Mouse (Mus musculus) urinary bladder, postnatal 10 days (tissue): ENCODE measurements around the gene Aldh1a2.

ENCODE experiments used
- DNase-seq: peaks from one replicate; pipeline ENCODE4 v3.0.0; 2022; ENCODE audit warnings: low spot score

Gene Aldh1a2

DNA sequence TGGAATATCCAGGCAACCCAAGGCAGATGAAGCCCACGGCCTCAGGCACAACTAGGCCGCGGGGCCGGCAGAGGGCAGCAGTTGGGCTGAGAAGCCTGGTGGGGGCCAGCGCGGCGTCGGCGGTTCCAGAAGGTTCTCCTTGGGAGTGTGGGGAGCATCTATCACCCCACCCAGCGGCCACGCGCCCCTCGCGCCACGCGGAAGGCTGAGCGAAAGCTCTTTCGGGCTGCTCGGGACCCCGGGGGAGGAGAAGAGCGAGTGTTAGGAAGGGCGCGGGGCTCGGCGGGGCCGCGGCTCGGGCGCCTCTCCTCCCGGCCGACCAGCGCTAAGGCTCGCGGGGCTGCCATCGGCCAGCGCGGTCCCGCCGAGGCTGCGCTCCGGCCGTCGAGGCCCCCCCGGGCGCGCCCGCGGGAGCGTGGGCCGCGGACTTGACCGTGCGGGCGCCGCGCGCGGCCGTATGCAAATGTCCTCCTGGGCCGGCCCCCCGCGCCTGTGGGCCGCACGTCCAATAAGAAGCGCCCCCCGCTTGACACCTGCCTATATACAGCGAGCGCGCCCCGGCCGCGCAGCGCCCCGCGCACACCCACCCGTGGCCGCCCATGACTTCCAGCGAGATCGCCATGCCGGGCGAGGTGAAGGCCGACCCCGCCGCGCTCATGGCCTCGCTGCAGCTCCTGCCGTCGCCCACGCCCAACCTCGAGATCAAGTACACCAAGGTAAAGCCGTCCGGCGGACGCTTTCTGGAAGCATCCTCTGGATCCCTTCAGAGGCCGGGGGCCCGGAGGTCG lies at the start of gene Aldh1a2:
TSS of gene Aldh1a2 (plus strand) at position 542 of the 788 bp plus-strand sequence.
- DNase-seq: peak; percentile 13

DNA sequence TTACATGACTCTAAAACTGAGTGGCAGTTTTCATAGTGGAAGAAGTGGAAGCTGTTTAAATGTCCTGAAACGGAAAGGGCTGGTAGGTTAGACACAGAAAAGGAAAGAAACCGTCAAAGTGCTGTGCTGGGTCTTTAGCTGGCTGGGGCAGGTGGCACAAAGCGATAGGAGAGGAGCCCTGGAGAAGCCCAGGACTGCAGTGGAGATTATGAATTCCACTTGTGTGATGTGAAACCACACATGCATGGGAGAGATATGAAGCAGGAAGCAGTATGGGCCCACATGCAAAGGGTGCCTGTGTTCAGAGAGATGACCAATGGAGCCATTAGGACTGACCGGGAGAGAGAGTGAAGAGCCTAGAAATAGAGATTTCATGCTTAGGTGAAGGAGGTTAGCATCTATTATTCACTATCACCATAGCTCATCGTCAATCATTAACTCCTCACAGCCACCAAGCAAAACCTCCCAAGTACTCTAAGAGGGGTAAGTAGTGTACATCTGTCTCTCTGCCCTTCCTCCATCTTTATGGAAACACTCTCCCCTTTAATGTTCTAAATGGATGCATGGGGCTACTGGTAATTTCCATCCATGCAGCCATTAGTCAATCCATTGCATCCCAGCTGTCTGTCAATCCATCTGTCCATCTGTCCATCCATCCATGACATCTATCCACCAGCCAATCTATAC lies 49.4 kb upstream of the Aldh1a2 start:
- no peak for DNase-seq

DNA sequence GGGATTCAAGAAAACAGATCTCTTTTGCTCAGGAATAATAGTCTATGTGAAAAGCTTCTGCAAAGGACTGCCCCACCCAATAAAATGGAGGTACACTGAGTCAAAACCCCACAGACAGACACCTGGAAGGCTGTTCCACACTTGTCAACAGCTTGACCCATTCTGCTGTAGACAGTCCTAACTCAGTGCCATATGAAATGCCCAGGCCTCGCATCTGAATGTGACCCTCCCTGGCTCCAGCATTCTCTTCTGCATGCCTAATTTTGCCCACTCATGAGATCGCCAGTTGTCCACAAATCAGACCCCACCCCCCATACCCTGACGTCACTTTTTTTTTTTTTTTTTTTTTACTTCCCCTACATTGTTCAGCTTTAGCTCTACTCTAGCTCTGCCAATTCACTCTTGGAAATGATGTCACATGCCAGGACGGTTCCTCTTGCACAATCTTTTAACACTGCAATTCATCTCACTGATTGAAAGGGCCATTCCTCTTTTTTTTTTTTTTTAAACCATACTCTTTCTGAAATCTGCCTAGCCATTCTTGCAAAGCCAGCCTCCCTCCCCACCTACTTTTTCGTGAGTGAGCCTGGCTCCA lies 48.6 kb upstream of the Aldh1a2 start:
- DNase-seq: no peak

GRCm38 (mm10) chr9:71167473-71168215 lies 47.9 kb upstream of the Aldh1a2 start:
- no peak for DNase-seq

DNA sequence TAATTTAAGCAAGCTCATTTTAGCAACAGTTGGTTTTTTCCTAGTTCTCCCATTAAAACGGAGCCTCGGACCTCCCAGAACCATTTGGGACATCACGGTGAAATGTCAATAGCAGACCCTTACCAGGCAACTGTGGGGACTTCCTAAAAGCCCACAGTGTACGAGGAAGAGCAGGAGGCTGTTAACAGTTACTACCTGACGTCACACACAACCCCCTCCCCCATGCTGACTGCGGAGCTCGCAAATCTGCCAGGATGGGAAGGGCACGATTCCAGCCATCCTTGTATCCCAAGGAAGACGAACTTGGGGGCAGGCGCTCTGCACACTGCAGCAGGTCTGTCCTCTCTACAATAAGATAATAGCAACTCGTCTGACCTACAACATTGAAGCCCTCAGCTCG lies 47.1 kb upstream of the Aldh1a2 start, which contains the start of gene Aqp9:
TSS of gene Aqp9 (minus strand) at position 172 of the 400 bp plus-strand sequence.
- DNase-seq: no peak

GRCm38 (mm10) chr9:71173533-71173932 lies 42.1 kb upstream of the Aldh1a2 start:
- no peak for DNase-seq

- no peak for DNase-seq
Measured at GRCm38 (mm10) chr9:71174316-71174975, 41.1 kb upstream of the Aldh1a2 start.

- DNase-seq: no peak
Measured at GRCm38 (mm10) chr9:71175686-71176085, 39.9 kb upstream of the Aldh1a2 start.

DNA sequence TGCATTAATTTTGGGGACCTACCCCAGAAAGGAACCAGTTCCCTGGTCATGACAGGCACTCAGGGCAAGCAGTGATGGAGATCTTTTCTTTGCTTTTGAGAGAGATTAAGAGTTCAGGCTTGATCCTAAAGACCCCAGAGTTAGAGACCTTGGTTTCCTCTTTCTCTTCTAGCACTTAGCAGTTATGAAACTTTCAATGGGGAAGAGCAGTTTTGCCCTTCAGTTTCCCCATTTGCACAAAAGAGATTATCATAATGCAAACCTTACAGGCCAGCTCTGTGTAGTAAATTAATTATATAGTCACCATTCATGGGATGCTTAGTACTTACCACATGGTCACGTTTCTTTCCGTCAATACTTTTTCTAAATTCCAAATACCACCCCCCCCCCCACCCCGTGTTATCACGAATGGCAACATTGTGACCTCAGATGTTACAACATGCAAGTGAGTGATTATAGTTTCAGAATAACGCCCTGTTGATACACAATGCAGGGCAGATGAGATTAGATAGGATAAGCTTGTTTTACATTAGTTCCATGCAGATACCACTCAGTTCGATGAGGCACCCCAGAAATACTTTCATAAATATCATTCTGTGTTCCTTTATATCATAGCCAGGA lies 36.2 kb upstream of the Aldh1a2 start:
- DNase-seq: no peak

DNA sequence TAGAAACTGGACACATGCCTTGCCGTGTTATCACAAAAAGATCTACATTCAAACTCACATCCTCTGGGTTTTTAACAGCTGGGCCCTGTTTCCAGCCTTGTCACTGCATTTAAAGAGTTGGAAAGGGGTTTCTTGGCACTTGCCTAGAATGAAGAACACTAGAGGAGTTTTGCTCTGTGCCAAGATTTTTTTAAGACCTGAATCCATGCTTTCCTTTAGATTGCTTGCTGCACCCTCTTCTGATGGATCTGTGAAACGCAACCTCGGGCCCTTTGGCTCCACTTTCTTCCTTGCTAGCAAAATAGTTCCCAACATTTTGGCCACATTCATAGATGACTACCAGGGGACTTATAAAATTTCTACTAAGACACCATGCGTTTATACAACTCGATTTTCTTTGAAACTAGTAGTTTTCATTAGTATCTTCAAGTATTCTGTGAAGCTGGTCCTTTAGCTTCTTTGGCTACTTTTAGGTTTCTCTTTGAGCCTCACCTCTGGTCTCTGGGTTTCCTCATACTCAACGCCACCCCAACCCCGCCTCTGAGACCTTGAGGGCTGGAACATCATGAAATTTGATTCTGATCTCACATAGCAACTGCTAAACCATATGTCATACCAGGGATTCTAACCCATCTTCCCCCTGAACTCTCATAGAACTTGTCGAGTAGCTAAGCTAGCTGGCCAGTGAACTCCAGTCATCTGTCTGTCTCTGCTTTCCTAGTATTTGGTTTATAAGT lies 35.5 kb upstream of the Aldh1a2 start:
- DNase-seq: no peak

GRCm38 (mm10) chr9:71185285-71185684 lies 30.3 kb upstream of the Aldh1a2 start:
- no peak for DNase-seq

DNA sequence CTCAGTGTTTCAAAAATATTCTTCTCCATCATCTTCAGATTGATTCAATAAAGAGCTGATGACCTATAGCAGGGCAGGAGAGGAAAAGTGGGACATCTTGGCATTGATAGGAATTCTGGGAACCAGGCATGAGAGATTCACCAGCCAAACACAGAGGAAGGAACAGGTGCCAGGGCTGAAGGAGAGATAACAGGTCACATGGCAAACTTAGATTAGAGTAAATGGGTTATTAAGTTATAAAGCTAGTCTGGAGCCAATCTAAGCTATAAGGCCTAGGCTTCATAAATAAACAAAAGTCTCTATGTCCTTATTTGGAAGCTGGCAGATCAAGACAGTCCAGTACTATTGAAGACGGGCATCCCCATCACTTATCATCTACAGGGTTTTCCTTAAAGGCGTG lies 29.8 kb upstream of the Aldh1a2 start:
- DNase-seq: no peak

- no peak for DNase-seq
Measured at GRCm38 (mm10) chr9:71187396-71187795, 28.2 kb upstream of the Aldh1a2 start.

DNA sequence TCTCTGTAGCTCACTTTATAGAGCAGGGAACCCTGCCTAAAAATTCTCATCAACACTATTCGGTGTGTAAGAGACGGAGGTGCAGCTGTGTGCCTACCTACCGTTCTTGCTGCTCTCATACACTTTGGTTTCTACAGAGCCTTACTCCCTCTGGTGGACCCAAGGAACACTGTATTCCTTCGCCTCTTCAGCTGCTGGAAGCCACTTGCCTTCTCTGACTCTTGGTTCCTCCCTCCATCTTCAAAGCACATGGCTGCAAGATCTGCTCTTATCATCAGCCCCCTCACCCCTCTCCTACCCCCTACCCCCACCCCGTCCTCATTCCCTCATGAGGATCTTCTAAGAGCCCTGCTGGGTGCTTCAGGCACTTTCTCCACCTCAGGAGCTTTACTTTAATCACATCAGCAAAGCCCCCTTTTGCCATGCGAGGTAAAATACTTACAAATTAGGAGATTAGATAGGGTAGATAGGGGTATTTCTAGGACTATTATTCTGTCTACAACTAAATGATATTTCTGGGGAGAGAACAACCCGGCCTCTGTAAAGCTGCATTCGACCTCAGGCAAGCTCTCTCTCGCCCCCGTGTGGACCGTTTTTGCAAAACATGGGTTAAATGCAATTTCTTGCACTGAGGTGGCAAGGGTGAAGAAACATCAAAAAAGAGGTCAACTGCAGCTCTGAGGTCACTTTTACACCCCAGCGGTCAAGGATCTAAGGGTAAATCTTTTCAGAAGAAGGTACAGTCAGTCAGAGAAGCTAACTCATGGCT lies 26.8 kb upstream of the Aldh1a2 start:
- DNase-seq: peak; percentile 36

GRCm38 (mm10) chr9:71198826-71199225 lies 16.8 kb upstream of the Aldh1a2 start:
- DNase-seq: no peak

DNA sequence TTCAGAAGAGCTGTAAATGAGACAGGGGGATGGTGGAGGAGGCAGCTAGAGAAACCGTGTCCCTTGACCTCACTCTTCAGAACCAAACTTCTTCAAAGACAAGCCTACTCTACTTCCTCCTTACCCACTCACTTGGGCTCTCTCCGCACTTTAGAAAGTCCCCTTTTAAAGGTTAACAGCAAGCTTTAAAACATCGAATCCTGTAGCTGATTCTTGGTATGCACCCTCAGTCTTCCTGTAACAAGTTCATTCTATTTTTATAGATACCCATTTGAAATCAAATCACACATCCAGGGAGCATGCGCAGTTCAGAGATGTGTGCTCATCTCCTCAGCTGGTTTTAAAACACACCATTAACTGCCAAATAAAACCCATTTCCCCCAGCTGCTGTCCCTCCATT lies 13.3 kb upstream of the Aldh1a2 start:
- no peak for DNase-seq

GRCm38 (mm10) chr9:71209299-71209698 lies 6.3 kb upstream of the Aldh1a2 start:
- no peak for DNase-seq

DNA sequence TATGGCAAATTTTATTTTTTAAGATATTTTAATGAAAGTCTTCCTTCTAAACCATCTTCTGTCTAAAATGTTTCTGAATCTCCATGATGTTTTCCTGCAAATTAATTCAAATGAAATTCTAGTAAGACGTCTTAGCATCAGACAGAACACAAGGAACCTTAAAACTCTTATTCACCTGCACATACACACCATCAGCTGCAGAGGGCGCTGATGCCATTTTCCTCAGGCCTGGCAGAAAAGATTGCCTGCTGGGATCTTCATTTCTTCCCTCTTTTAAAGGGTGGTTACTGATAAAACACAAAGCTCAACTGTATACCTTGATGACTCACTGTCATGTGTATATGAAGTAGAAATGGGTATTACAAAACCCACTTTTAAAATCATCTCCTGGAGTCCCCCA lies 4.7 kb upstream of the Aldh1a2 start:
- DNase-seq: no peak

DNA sequence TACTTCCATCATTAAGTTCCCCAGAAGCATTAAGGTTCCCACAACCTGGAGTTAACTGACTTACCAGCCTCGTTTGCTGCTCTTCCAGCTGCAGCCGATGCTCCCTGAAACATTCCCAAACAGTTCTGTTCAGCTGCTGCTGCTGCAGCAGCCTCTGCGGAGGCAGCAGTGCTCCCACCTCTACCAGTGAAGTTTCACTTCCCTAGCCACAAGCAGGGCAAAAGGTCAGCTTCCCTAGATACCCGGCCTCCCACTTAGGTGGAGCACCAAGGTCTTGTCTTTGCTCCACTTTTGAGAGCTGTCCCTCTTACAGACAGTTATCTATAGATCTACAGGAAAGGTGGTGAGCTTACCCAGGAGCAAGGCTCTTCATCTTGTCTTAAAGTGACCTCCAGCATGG lies 2.0 kb upstream of the Aldh1a2 start:
- DNase-seq: no peak
